Mouse (Mus musculus): ENCODE data around the gene Avl9. TPM values are rescaled to one million over a fixed set of nuclear protein-coding genes. Genes with fewer than 3 reads are reported as not detected.

The Avl9 gene
- polyA plus RNA-seq, 1 experiment from 2014 or later, result 19.8 TPM

DNA sequence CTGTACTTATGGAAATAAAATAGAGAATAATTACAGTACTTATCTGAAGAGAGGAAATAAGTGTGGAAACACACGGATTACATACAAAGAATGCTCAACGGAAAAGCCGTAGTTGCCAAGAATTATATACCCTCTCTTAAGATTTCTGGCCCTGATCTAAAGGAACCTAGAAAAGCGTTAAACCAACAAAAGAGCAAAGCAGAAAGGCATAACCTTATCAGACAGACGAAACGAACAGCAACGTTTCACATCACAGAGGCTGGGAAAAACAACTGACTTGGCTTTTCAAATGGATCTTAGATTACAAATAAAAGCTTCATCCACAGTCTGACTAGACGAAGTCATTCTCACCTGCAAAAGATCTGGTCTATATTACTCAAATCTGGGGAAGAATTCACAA lies 81.5 kb downstream of the Avl9 start:
- no peaks in the 10 kb centered on the region for H3K36me3 ChIP-seq (replicated peaks; ENCODE audit: control insufficient read depth, insufficient read depth, low read depth, low read length)
- H3K4me3 ChIP-seq (ENCODE audit: low read depth, low read length), result peak overlapping the region; percentile 90
- peaks cover 6% of the 10 kb centered on the region; the same call in 1 of the 2 replicates for H3K4me1 ChIP-seq (ENCODE audit: control insufficient read depth, insufficient read depth, low read length)
- 12% methylated on average over 8 of the region's 8 CpGs for WGBS
- peak overlapping the region; percentile 100; the same call in 1 of the 2 replicates for H3K27ac ChIP-seq (replicated peaks; ENCODE audit: low read depth, low read length)
- H3K9ac ChIP-seq (replicated peaks; ENCODE audit: low read length), result peak overlapping the region; percentile 97
- no peak for ATAC-seq (replicated peaks; ENCODE audit: insufficient number of reproducible peaks, low FRiP score, low TSS enrichment, low read depth)
- H3K4me2 ChIP-seq (ENCODE audit: low read depth, low read length), result peak overlapping the region; percentile 53
- no peaks in the 10 kb centered on the region for H3K27me3 ChIP-seq (ENCODE audit: control insufficient read depth, insufficient read depth, low read length)
- no peak for DNase-seq (ENCODE audit: low spot score)
- no peaks in the 10 kb centered on the region for H3K9me3 ChIP-seq (replicated peaks; ENCODE audit: control insufficient read depth, low read length)

DNA sequence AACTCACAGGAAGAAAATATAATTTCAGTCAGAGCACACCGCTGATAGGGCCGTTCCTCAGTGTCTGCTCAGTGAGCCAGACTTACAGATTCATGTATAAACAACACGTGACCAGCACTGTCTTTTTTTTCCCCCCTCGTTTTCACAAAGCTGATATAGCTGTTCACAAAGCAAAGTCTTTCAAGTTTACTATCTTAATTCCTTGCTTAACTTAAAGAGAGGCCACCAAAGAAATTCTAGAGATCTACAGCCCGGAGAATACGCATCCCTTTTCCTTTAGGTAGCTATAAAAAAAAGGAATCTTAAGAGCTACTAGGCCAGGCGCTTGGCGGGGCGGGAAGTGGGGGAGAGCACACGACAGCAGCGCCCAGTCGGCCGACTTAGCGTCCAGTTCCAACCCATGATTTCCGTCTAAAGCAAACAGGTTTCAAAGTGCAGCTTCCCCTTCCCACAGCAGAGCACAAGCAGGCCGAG lies 82.0 kb downstream of the Avl9 start:
- Histone ChIP-seq H3K4me2 (ENCODE audit: low read depth, low read length) (peak overlapping the region; percentile 53), H3K36me3 (replicated peaks; ENCODE audit: control insufficient read depth, insufficient read depth, low read depth, low read length) (no peaks in the 10 kb centered on the region), H3K9ac (replicated peaks; ENCODE audit: low read length) (peak overlapping the region; percentile 97), H3K27ac (replicated peaks; ENCODE audit: low read depth, low read length) (peak overlapping the region; percentile 100), H3K27me3 (ENCODE audit: control insufficient read depth, insufficient read depth, low read length) (no peaks in the 10 kb centered on the region), H3K4me3 (ENCODE audit: low read depth, low read length) (peak overlapping the region; percentile 90), H3K4me1 (ENCODE audit: control insufficient read depth, insufficient read depth, low read length) (peaks cover 6% of the 10 kb centered on the region; the same call in 1 of the 2 replicates), H3K9me3 (replicated peaks; ENCODE audit: control insufficient read depth, low read length) (no peaks in the 10 kb centered on the region)
- peak; percentile 63 for DNase-seq (ENCODE audit: low spot score)
- under 1% methylated on average over 16 of the region's 16 CpGs for whole genome bisulfite sequencing
- 0 out of 2 replicates have a peak, but pooled peaks have one; percentile 0 for ATAC-seq (replicated peaks; ENCODE audit: insufficient number of reproducible peaks, low FRiP score, low TSS enrichment, low read depth)

DNA sequence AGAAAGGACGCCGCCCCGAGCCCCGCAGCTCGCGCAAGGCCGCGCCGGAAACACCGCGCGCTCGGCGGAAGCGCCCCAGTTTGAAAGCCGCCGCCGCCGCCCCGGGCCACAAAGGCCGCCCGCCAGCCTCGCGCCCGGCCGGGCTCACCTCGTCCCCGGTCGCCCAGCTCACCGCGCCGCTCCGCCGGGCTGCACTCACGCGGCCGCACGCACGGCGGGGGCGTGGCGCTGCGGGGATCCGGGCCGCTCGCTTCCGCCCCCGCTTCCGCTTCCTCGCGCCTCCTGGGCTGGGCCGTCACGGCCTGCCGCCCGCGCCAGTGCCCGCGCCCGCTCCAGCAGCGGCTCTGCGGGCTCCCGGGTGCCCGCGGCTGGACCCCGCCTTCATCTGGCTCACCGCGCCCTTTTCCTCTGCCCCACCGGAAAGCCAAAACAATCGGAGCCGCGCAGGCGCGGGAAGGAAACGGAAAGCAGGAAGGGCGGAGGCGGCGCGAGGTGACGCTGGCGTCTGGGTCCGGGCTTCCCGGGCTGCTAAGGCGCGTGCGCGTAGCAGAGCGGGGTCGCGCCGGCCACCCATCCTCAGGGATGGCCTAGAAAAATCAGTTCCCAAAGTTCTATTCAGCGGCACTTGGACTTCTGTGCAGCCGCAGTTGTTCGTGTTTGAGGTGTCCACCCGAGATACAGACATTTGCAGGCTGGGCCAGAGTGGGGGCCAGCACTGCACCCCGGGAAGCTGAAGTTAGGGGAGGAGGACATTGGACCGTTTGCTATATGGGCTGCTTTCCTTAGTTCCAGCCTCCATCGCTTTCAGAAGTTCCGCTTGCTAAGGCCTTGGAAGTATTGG lies 82.8 kb downstream of the Avl9 start, which contains the start of gene Kbtbd2:
Gene Kbtbd2 (minus strand): TSS at position 503 of the 841 bp plus-strand sequence.
- WGBS, result under 1% methylated on average over 69 of the region's 98 CpGs
- peak within 1 kb of the TSS; percentile 66 for H3K4me2 ChIP-seq (ENCODE audit: low read depth, low read length)
- H3K9me3 ChIP-seq (replicated peaks; ENCODE audit: control insufficient read depth, low read length), result no peaks in the 10 kb centered on the region
- H3K27ac ChIP-seq (replicated peaks; ENCODE audit: low read depth, low read length), result peak within 1 kb of the TSS; percentile 100
- ATAC-seq (replicated peaks; ENCODE audit: insufficient number of reproducible peaks, low FRiP score, low TSS enrichment, low read depth), result peak; percentile 95
- peaks cover 6% of the 10 kb centered on the region; the same call in 1 of the 2 replicates for H3K4me1 ChIP-seq (ENCODE audit: control insufficient read depth, insufficient read depth, low read length)
- peak within 1 kb of the TSS; percentile 97 for H3K9ac ChIP-seq (replicated peaks; ENCODE audit: low read length)
- no peaks in the 10 kb centered on the region for H3K36me3 ChIP-seq (replicated peaks; ENCODE audit: control insufficient read depth, insufficient read depth, low read depth, low read length)
- DNase-seq (ENCODE audit: low spot score), result peak; percentile 94
- no peaks in the 10 kb centered on the region for H3K27me3 ChIP-seq (ENCODE audit: control insufficient read depth, insufficient read depth, low read length)
- peak within 1 kb of the TSS; percentile 90 for H3K4me3 ChIP-seq (ENCODE audit: low read depth, low read length)

DNA sequence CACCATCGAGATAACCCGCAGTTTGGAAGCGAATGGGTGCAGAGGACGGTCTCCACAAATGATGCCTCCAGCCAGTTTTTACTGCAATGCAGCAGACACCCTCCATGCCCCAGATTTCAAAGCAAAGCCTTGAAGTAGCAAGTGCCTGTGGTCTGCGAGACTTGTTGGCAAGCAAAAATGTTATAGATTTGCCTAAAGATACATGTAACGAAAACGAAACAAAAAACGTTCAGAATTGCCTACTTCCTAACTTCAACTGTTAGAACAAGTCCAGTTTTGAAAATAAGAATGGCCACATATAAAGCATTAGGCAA lies 83.4 kb downstream of the Avl9 start:
- peak overlapping the region; percentile 90 for H3K4me3 ChIP-seq (ENCODE audit: low read depth, low read length)
- ATAC-seq (replicated peaks; ENCODE audit: insufficient number of reproducible peaks, low FRiP score, low TSS enrichment, low read depth) (no peak), DNase-seq (ENCODE audit: low spot score) (peak; percentile 10)
- H3K9ac ChIP-seq (replicated peaks; ENCODE audit: low read length), result peak overlapping the region; percentile 97
- peaks cover 6% of the 10 kb centered on the region; the same call in 1 of the 2 replicates for H3K4me1 ChIP-seq (ENCODE audit: control insufficient read depth, insufficient read depth, low read length)
- H3K36me3 ChIP-seq (replicated peaks; ENCODE audit: control insufficient read depth, insufficient read depth, low read depth, low read length), result no peaks in the 10 kb centered on the region
- peak overlapping the region; percentile 66 for H3K4me2 ChIP-seq (ENCODE audit: low read depth, low read length)
- 17% methylated on average over 8 of the region's 8 CpGs for WGBS
- no peaks in the 10 kb centered on the region for H3K9me3 ChIP-seq (replicated peaks; ENCODE audit: control insufficient read depth, low read length)
- no peaks in the 10 kb centered on the region for H3K27me3 ChIP-seq (ENCODE audit: control insufficient read depth, insufficient read depth, low read length)
- peak overlapping the region; percentile 100 for H3K27ac ChIP-seq (replicated peaks; ENCODE audit: low read depth, low read length)

DNA sequence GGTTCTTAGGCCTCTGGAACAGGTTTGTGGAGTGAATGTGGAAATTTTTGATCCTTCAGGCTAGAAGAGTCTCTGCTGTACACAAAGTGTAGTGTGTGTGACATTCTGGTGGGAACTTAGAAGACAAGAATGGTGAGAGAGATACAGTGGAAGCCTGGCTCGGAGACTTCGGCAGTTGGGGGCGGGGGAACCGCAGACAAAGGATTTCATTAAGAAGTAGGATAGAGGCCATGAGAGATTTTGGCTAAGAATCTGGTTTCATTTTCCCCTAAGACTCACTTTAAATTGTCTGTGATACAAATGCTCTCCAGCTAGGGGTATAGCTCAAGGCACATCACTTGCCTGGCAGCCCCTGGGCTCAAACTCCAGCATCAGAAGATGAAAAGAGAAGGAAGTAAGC lies 90.3 kb downstream of the Avl9 start:
- Histone ChIP-seq H3K9me3 (replicated peaks; ENCODE audit: control insufficient read depth, low read length) (no peaks in the 10 kb centered on the region), H3K9ac (replicated peaks; ENCODE audit: low read length) (no peak overlapping the region), H3K4me3 (ENCODE audit: low read depth, low read length) (no peak overlapping the region), H3K27ac (replicated peaks; ENCODE audit: low read depth, low read length) (no peak overlapping the region), H3K4me1 (ENCODE audit: control insufficient read depth, insufficient read depth, low read length) (no peaks in the 10 kb centered on the region), H3K36me3 (replicated peaks; ENCODE audit: control insufficient read depth, insufficient read depth, low read depth, low read length) (no peaks in the 10 kb centered on the region), H3K4me2 (ENCODE audit: low read depth, low read length) (no peak overlapping the region), H3K27me3 (ENCODE audit: control insufficient read depth, insufficient read depth, low read length) (no peaks in the 10 kb centered on the region)
- no peak for ATAC-seq (replicated peaks; ENCODE audit: insufficient number of reproducible peaks, low FRiP score, low TSS enrichment, low read depth)
- 79% methylated on average over 4 of the region's 4 CpGs for WGBS
- DNase-seq (ENCODE audit: low spot score), result no peak

DNA sequence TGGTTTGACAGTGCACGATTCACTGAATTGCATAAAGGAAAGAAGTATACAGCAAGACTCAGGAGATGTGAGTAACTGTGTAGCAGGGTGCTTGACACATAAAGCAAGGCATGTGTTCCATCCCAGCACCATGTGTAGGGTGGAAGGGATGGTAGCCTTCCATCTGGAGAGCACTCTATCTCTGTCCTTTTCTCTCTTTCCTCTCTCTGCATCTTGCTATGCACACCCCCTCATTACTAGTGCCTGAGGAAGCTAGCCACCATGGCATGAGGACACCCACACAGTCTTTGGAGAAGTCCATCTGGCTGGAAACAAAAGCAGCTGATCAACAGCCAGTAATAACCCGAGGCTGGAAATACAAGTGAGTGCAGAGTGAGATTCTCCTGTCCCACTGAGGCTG lies 91.5 kb downstream of the Avl9 start:
- no peak for ATAC-seq (replicated peaks; ENCODE audit: insufficient number of reproducible peaks, low FRiP score, low TSS enrichment, low read depth)
- Histone ChIP-seq H3K4me1 (ENCODE audit: control insufficient read depth, insufficient read depth, low read length) (no peaks in the 10 kb centered on the region), H3K9me3 (replicated peaks; ENCODE audit: control insufficient read depth, low read length) (no peaks in the 10 kb centered on the region), H3K9ac (replicated peaks; ENCODE audit: low read length) (no peak overlapping the region), H3K27me3 (ENCODE audit: control insufficient read depth, insufficient read depth, low read length) (no peaks in the 10 kb centered on the region), H3K27ac (replicated peaks; ENCODE audit: low read depth, low read length) (no peak overlapping the region), H3K36me3 (replicated peaks; ENCODE audit: control insufficient read depth, insufficient read depth, low read depth, low read length) (no peaks in the 10 kb centered on the region), H3K4me3 (ENCODE audit: low read depth, low read length) (no peak overlapping the region), H3K4me2 (ENCODE audit: low read depth, low read length) (no peak overlapping the region)
- WGBS, result 69% methylated on average over 2 of the region's 2 CpGs
- DNase-seq (ENCODE audit: low spot score), result no peak

DNA sequence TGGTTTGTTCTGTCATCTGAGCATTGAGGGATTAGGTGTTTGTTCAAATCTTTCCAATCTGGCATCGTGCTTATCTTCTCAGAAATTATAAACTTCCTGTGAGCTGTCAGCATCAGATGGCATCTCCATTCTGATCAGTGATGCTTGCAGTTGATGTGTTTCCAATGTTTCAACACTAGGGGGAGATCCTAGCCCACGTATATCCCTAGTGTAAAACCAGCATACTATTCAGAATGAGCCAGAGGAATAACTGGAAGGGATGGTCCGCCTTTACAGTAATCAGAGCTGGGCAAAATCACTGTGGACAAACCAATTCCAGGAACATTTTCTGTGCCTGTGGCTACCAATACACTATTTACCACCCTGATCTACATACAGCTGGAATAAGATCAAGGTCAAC lies 94.0 kb downstream of the Avl9 start:
- Histone ChIP-seq H3K9ac (replicated peaks; ENCODE audit: low read length) (no peak overlapping the region), H3K4me1 (ENCODE audit: control insufficient read depth, insufficient read depth, low read length) (no peaks in the 10 kb centered on the region), H3K4me2 (ENCODE audit: low read depth, low read length) (no peak overlapping the region), H3K27ac (replicated peaks; ENCODE audit: low read depth, low read length) (no peak overlapping the region), H3K9me3 (replicated peaks; ENCODE audit: control insufficient read depth, low read length) (no peaks in the 10 kb centered on the region), H3K27me3 (ENCODE audit: control insufficient read depth, insufficient read depth, low read length) (no peaks in the 10 kb centered on the region), H3K36me3 (replicated peaks; ENCODE audit: control insufficient read depth, insufficient read depth, low read depth, low read length) (no peaks in the 10 kb centered on the region), H3K4me3 (ENCODE audit: low read depth, low read length) (no peak overlapping the region)
- 18% methylated on average over 3 of the region's 3 CpGs for WGBS
- ATAC-seq (replicated peaks; ENCODE audit: insufficient number of reproducible peaks, low FRiP score, low TSS enrichment, low read depth) (peak; percentile 72), DNase-seq (ENCODE audit: low spot score) (peak; percentile 76)
